In the genomic region with DNA sequence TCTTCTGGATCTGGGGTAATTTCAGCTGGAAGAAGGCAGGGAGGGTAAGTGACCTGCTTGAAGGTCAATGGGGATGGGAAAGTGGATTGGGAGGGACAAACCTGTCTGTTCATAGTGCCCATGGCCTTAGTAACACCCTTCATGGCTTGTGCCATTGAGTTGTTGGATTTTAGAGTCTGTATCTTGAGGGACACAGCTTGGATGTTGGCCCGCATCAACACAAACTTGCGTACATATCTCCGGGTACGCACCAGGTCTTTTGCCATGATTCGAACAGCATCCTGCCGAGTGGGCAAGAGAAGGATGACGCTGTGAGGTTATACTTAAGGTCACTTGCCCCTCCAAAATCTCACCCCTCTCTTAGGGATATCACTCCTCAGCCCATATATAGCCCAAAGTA, we compare ENCODE assay signal across 22 mouse cellular contexts. TPM values are rescaled to one million over a fixed set of nuclear protein-coding genes. Genes with fewer than 3 reads are reported as not detected.
A peak's percentile ranks its signal among the peaks of the same experiment; 100 is the strongest.
DNase-seq lines count a peak whose midpoint lies in the region; ATAC-seq and TF ChIP-seq lines count a peak whose summit lies in the region.
"Had no signal": no experiment of that assay in that cellular context is flagged by ENCODE, and none has a peak within 500 bp of the region (broad histone marks: within the 10 kb centered on the region; RNA-seq: fewer than 3 reads in every experiment).

No protein-coding gene starts in this region.

- peaks cover 39% of the 10 kb centered on the region for H3K4me1 ChIP-seq in forebrain, embryonic 13.5 days
- H3K4me1 ChIP-seq in forebrain, embryonic 14.5 days (ENCODE audit: control insufficient read depth, insufficient read depth, low read length), result peaks cover 18% of the 10 kb centered on the region
- H3K4me1 ChIP-seq in liver, embryonic 12.5 days, result peaks cover 42% of the 10 kb centered on the region
- peaks cover 31% of the 10 kb centered on the region for H3K4me1 ChIP-seq in liver, postnatal 0 days (ENCODE audit: insufficient read depth)
- H3K4me1 ChIP-seq in MEL (ENCODE audit: control insufficient read depth in 1 of 2, insufficient read depth in 2 of 2, low read length in 2 of 2), result peaks cover 0 to 19% of the 10 kb centered on the region in 2 experiments; a peak in 1 of 4 replicates

- no peak for ATAC-seq in forebrain, embryonic 13.5 days
- ATAC-seq in forebrain, embryonic 14.5 days, result no peak
- ATAC-seq in liver, embryonic 12.5 days, result no peak
- ATAC-seq in liver, postnatal 0 days, result no peak
- ATAC-seq in granulocyte monocyte progenitor cell, adult 5-6 weeks (replicated peaks; ENCODE audit: poor library complexity, severe bottlenecking), result no peak
- ATAC-seq: CD4-positive, CD25-positive, alpha-beta regulatory T cell, adult 4 months; forebrain, postnatal 0 days; Patski had no signal

- H3ac ChIP-seq in myocyte (ENCODE audit: control insufficient read depth, insufficient read length), result no peak overlapping the region

- no peak for TF ChIP-seq EP300 in liver, postnatal 0 days (IDR thresholded peaks at IDR 0.05; ENCODE audit: low read depth)
- TF ChIP-seq EP300 in MEL (IDR thresholded peaks at IDR 0.05; ENCODE audit: low read depth in 1 of 2, low read length in 2 of 2), result no peak

- H3K4me2 ChIP-seq in forebrain, embryonic 13.5 days, result no peak overlapping the region
- no peak overlapping the region for H3K4me2 ChIP-seq in forebrain, embryonic 14.5 days (ENCODE audit: low read length)
- H3K4me2 ChIP-seq in liver, embryonic 12.5 days, result peak overlapping the region; percentile 81; the same call in 1 of the 2 replicates
- H3K4me2 ChIP-seq in liver, postnatal 0 days (ENCODE audit: low read depth, low read length), result no peak overlapping the region
- no peak overlapping the region for H3K4me2 ChIP-seq in myocyte (ENCODE audit: low read depth)
- H3K4me2 ChIP-seq: embryonic facial prominence, embryonic 12.5 days had no signal

- H3K4me3 ChIP-seq in forebrain, embryonic 13.5 days, result no peak overlapping the region
- no peak overlapping the region for H3K4me3 ChIP-seq in forebrain, embryonic 14.5 days (ENCODE audit: low read depth, low read length)
- H3K4me3 ChIP-seq in liver, embryonic 12.5 days, result no peak overlapping the region
- no peak overlapping the region for H3K4me3 ChIP-seq in liver, postnatal 0 days (ENCODE audit: low read depth, low read length)
- H3K4me3 ChIP-seq in MEL (ENCODE audit: control insufficient read depth in 1 of 2, insufficient read depth in 1 of 2, low read depth in 2 of 2, low read length in 2 of 2) (no peak overlapping the region), myocyte (no peak overlapping the region)
- H3K4me3 ChIP-seq: embryonic facial prominence, embryonic 12.5 days had no signal

- H3K27ac ChIP-seq in forebrain, embryonic 13.5 days, result no peak overlapping the region
- H3K27ac ChIP-seq in forebrain, embryonic 14.5 days (ENCODE audit: low read depth, low read length), result no peak overlapping the region
- no peak overlapping the region for H3K27ac ChIP-seq in liver, embryonic 12.5 days
- no peak overlapping the region for H3K27ac ChIP-seq in liver, postnatal 0 days (ENCODE audit: low read depth)
- H3K27ac ChIP-seq in MEL (ENCODE audit: control insufficient read depth, low read depth, low read length), result no peak overlapping the region

- no peaks in the 10 kb centered on the region for H3K27me3 ChIP-seq in forebrain, embryonic 13.5 days
- H3K27me3 ChIP-seq in forebrain, embryonic 14.5 days (replicated peaks; ENCODE audit: control insufficient read depth, insufficient read depth, low read length), result no peaks in the 10 kb centered on the region
- no peaks in the 10 kb centered on the region for H3K27me3 ChIP-seq in liver, embryonic 12.5 days (replicated peaks)
- H3K27me3 ChIP-seq in liver, postnatal 0 days (ENCODE audit: insufficient read depth, low read length), result no peaks in the 10 kb centered on the region
- H3K27me3 ChIP-seq in MEL (ENCODE audit: control insufficient read depth in 1 of 2, insufficient read depth in 2 of 2, low read length in 2 of 2) (no peaks in the 10 kb centered on the region), myocyte (ENCODE audit: control insufficient read depth, insufficient read depth, insufficient read length) (no peaks in the 10 kb centered on the region)
- H3K27me3 ChIP-seq: embryonic facial prominence, embryonic 12.5 days; Patski had no signal

- DNase-seq in forebrain, embryonic 14.5 days (ENCODE audit: low spot score), result no peak
- DNase-seq in liver, postnatal 0 days, result no peak
- DNase-seq in MEL (ENCODE audit: low read depth, low spot score), result peak; percentile 34
- DNase-seq: cerebellum, adult 11-12 months; forebrain, postnatal 0 days; gastrocnemius, postnatal 25 days; heart, postnatal 36 days; kidney, adult 2 months; layer of hippocampus, adult 9-11 months; left cerebral cortex, postnatal 4 days; lung, embryonic 14.5 days; midbrain, embryonic 14.5 days; retina, postnatal 1 day; right cerebral cortex, postnatal 25 days; spleen, adult 18-20 months had no signal

- H3K9ac ChIP-seq in forebrain, embryonic 13.5 days, result peak overlapping the region; percentile 12; the same call in 1 of the 2 replicates
- H3K9ac ChIP-seq in forebrain, embryonic 14.5 days (ENCODE audit: low read length), result no peak overlapping the region
- H3K9ac ChIP-seq in liver, embryonic 12.5 days, result no peak overlapping the region
- H3K9ac ChIP-seq in liver, postnatal 0 days (replicated peaks), result no peak overlapping the region
- H3K9ac ChIP-seq in MEL (ENCODE audit: control insufficient read depth, low read depth, low read length, poor library complexity, severe bottlenecking), result no peak overlapping the region
- H3K9ac ChIP-seq: embryonic facial prominence, embryonic 12.5 days; forebrain, postnatal 0 days; lung, embryonic 14.5 days had no signal

- TF ChIP-seq POLR2A in MEL (IDR thresholded peaks at IDR 0.05; ENCODE audit: control insufficient read depth in 1 of 2, insufficient read depth in 1 of 2, low read depth in 1 of 2, low read length in 2 of 2, poor library complexity in 1 of 2) (no peak), myocyte (IDR thresholded peaks at IDR 0.05; ENCODE audit: insufficient read length, low read depth) (no peak)

- WGBS in forebrain, embryonic 13.5 days, result 96% methylated on average over 7 of the region's 7 CpGs
- WGBS in forebrain, embryonic 14.5 days, result 92% methylated on average over 7 of the region's 7 CpGs
- 93% methylated on average over 7 of the region's 7 CpGs for WGBS in liver, embryonic 12.5 days (ENCODE audit: insufficient replicate concordance)
- 93% methylated on average over 7 of the region's 7 CpGs for WGBS in liver, postnatal 0 days (ENCODE audit: insufficient replicate concordance)

- peaks cover 24% of the 10 kb centered on the region for H3K79me2 ChIP-seq in MEL (ENCODE audit: control insufficient read depth, insufficient read depth, low read length, poor library complexity)
- peaks cover 25% of the 10 kb centered on the region for H3K79me2 ChIP-seq in myocyte (ENCODE audit: control insufficient read depth, insufficient read depth)

- TF ChIP-seq RAD21 in MEL (IDR thresholded peaks at IDR 0.05; ENCODE audit: low read depth, low read length), result no peak

- H3K9me3 ChIP-seq in forebrain, embryonic 13.5 days (replicated peaks), result no peaks in the 10 kb centered on the region
- H3K9me3 ChIP-seq in forebrain, embryonic 14.5 days (replicated peaks; ENCODE audit: control insufficient read depth, low read length), result no peaks in the 10 kb centered on the region
- no peaks in the 10 kb centered on the region for H3K9me3 ChIP-seq in liver, embryonic 12.5 days (replicated peaks)
- no peaks in the 10 kb centered on the region for H3K9me3 ChIP-seq in liver, postnatal 0 days (ENCODE audit: low read length)
- no peaks in the 10 kb centered on the region for H3K9me3 ChIP-seq in MEL (replicated peaks; ENCODE audit: insufficient read depth, low read length)
- H3K9me3 ChIP-seq: embryonic facial prominence, embryonic 12.5 days had no signal

- peaks cover 79% of the 10 kb centered on the region for H3K36me3 ChIP-seq in forebrain, embryonic 13.5 days (ENCODE audit: poor library complexity, severe bottlenecking)
- peaks cover 78% of the 10 kb centered on the region for H3K36me3 ChIP-seq in forebrain, embryonic 14.5 days (ENCODE audit: control insufficient read depth, insufficient read depth, low read length)
- H3K36me3 ChIP-seq in liver, embryonic 12.5 days, result peaks cover 83% of the 10 kb centered on the region
- H3K36me3 ChIP-seq in liver, postnatal 0 days (replicated peaks; ENCODE audit: insufficient read depth, low read length), result peaks cover 72% of the 10 kb centered on the region
- peaks cover 7 to 13% of the 10 kb centered on the region in 2 experiments for H3K36me3 ChIP-seq in MEL (ENCODE audit: control insufficient read depth in 1 of 2, insufficient read depth in 2 of 2, low read length in 2 of 2)
- peaks cover 56% of the 10 kb centered on the region for H3K36me3 ChIP-seq in myocyte (ENCODE audit: control insufficient read depth, insufficient read depth)

- TF ChIP-seq CTCF in liver, postnatal 0 days (IDR thresholded peaks at IDR 0.05; ENCODE audit: low read depth), result no peak
- TF ChIP-seq CTCF in MEL (IDR thresholded peaks at IDR 0.05 in 2 of 3, conservative IDR thresholded peaks at IDR 0.05 in 1 of 3; ENCODE audit: control insufficient read depth in 1 of 3, insufficient read depth in 1 of 3, low read depth in 2 of 3, low read length in 3 of 3, poor library complexity in 1 of 3, severe bottlenecking in 1 of 3), result no peak

RNA-seq across cellular contexts. Expression of gene Chmp2a, which starts 2.1 kb away (rescaled TPM):
- polyA plus RNA-seq in forebrain, embryonic 13.5 days (2015; fragmentation: Nextera tagmentation; extraction: Ambion mirVana), result 164 and 168 TPM in 2 replicates
- 189 and 215 TPM in 2 replicates for polyA plus RNA-seq in forebrain, embryonic 14.5 days (2014; fragmentation: Nextera tagmentation; extraction: Ambion mirVana)
- 133 and 134 TPM in 2 replicates for polyA plus RNA-seq in liver, embryonic 12.5 days (2016; fragmentation: Nextera tagmentation; extraction: Ambion mirVana)
- polyA plus RNA-seq in liver, postnatal 0 days (2015; fragmentation: Nextera tagmentation; extraction: Ambion mirVana), result 132 TPM in 2 replicates
- total RNA-seq in MEL (2012; rRNA removed), result 94.9 and 100 TPM in 2 replicates
- 100 to 1,000 TPM in 1 of 2 experiments, not detected in 1; 180 TPM for polyA plus RNA-seq in MEL (2012; ENCODE audit: insufficient read depth in 1 of 2, insufficient read length in 2 of 2, low read depth in 1 of 2, low replicate concordance in 2 of 2, missing spikeins in 1 of 2)
- 189 TPM for polyA plus RNA-seq in myocyte (2012; fragmentation: generic; extraction: Trizol)
- total RNA-seq in granulocyte monocyte progenitor cell, adult 5-6 weeks (2014; fragmentation: Nextera tagmentation), result 117 and 163 TPM in 2 replicates
- total RNA-seq in granulocyte monocyte progenitor cell, adult 5-6 weeks (2017), result 162 and 196 TPM in 2 replicates

RNA-seq across cellular contexts. Expression of gene Ube2m, which starts 5.5 kb away (rescaled TPM):
- polyA plus RNA-seq in forebrain, embryonic 13.5 days (2015; fragmentation: Nextera tagmentation; extraction: Ambion mirVana), result 44.0 and 53.7 TPM in 2 replicates
- 73.4 and 77.9 TPM in 2 replicates for polyA plus RNA-seq in forebrain, embryonic 14.5 days (2014; fragmentation: Nextera tagmentation; extraction: Ambion mirVana)
- 145 and 148 TPM in 2 replicates for polyA plus RNA-seq in liver, embryonic 12.5 days (2016; fragmentation: Nextera tagmentation; extraction: Ambion mirVana)
- polyA plus RNA-seq in liver, postnatal 0 days (2015; fragmentation: Nextera tagmentation; extraction: Ambion mirVana), result 53.8 and 59.8 TPM in 2 replicates
- total RNA-seq in MEL (2012; rRNA removed), result 134 and 148 TPM in 2 replicates
- polyA plus RNA-seq in MEL (2012; ENCODE audit: insufficient read depth in 1 of 2, insufficient read length in 2 of 2, low read depth in 1 of 2, low replicate concordance in 2 of 2, missing spikeins in 1 of 2) (100 to 1,000 TPM in 1 of 2 experiments, not detected in 1; 336 TPM), myocyte (2012; fragmentation: generic; extraction: Trizol) (227 TPM)
- total RNA-seq in granulocyte monocyte progenitor cell, adult 5-6 weeks (2014; fragmentation: Nextera tagmentation), result 196 and 197 TPM in 2 replicates
- 126 and 132 TPM in 2 replicates for total RNA-seq in granulocyte monocyte progenitor cell, adult 5-6 weeks (2017)

RNA-seq across cellular contexts. Expression of gene Mzf1, which starts 22.0 kb away (rescaled TPM):
- polyA plus RNA-seq in forebrain, embryonic 13.5 days (2015; fragmentation: Nextera tagmentation; extraction: Ambion mirVana), result 5.1 and 6.0 TPM in 2 replicates
- 4.0 and 6.3 TPM in 2 replicates for polyA plus RNA-seq in forebrain, embryonic 14.5 days (2014; fragmentation: Nextera tagmentation; extraction: Ambion mirVana)
- 0.77 and 1.4 TPM in 2 replicates for polyA plus RNA-seq in liver, embryonic 12.5 days (2016; fragmentation: Nextera tagmentation; extraction: Ambion mirVana)
- 0.26 and 0.29 TPM in 2 replicates for polyA plus RNA-seq in liver, postnatal 0 days (2015; fragmentation: Nextera tagmentation; extraction: Ambion mirVana)
- total RNA-seq in MEL (2012; rRNA removed), result 0.77 and 0.85 TPM in 2 replicates
- polyA plus RNA-seq in MEL (2012; ENCODE audit: insufficient read depth in 1 of 2, insufficient read length in 2 of 2, low read depth in 1 of 2, low replicate concordance in 2 of 2, missing spikeins in 1 of 2), result 1 to 10 TPM in 1 of 2 experiments, not detected in 1; 2.4 TPM
- polyA plus RNA-seq in myocyte (2012; fragmentation: generic; extraction: Trizol), result 0.37 TPM
- total RNA-seq in granulocyte monocyte progenitor cell, adult 5-6 weeks (2014; fragmentation: Nextera tagmentation), result 0.43 TPM in 1 of 2 replicates, not detected in the other
- total RNA-seq in granulocyte monocyte progenitor cell, adult 5-6 weeks (2017), result 0.30 and 0.57 TPM in 2 replicates

RNA-seq across cellular contexts. Expression of gene Zbtb45, which starts 22.7 kb away (rescaled TPM):
- 32.8 and 37.1 TPM in 2 replicates for polyA plus RNA-seq in forebrain, embryonic 13.5 days (2015; fragmentation: Nextera tagmentation; extraction: Ambion mirVana)
- 34.7 and 41.1 TPM in 2 replicates for polyA plus RNA-seq in forebrain, embryonic 14.5 days (2014; fragmentation: Nextera tagmentation; extraction: Ambion mirVana)
- polyA plus RNA-seq in liver, embryonic 12.5 days (2016; fragmentation: Nextera tagmentation; extraction: Ambion mirVana), result 16.2 and 20.0 TPM in 2 replicates
- 5.6 and 7.2 TPM in 2 replicates for polyA plus RNA-seq in liver, postnatal 0 days (2015; fragmentation: Nextera tagmentation; extraction: Ambion mirVana)
- 15.8 and 16.8 TPM in 2 replicates for total RNA-seq in MEL (2012; rRNA removed)
- polyA plus RNA-seq in MEL (2012; ENCODE audit: insufficient read depth in 1 of 2, insufficient read length in 2 of 2, low read depth in 1 of 2, low replicate concordance in 2 of 2, missing spikeins in 1 of 2), result 10 to 100 TPM in 1 of 2 experiments, not detected in 1; 36.3 TPM
- 8.2 TPM for polyA plus RNA-seq in myocyte (2012; fragmentation: generic; extraction: Trizol)
- total RNA-seq in granulocyte monocyte progenitor cell, adult 5-6 weeks (2014; fragmentation: Nextera tagmentation), result 8.5 and 19.8 TPM in 2 replicates
- 4.9 and 11.9 TPM in 2 replicates for total RNA-seq in granulocyte monocyte progenitor cell, adult 5-6 weeks (2017)

RNA-seq across cellular contexts. Expression of gene Trim28, which starts 33.6 kb away (rescaled TPM):
- polyA plus RNA-seq in forebrain, embryonic 13.5 days (2015; fragmentation: Nextera tagmentation; extraction: Ambion mirVana), result 270 and 289 TPM in 2 replicates
- 266 and 317 TPM in 2 replicates for polyA plus RNA-seq in forebrain, embryonic 14.5 days (2014; fragmentation: Nextera tagmentation; extraction: Ambion mirVana)
- polyA plus RNA-seq in liver, embryonic 12.5 days (2016; fragmentation: Nextera tagmentation; extraction: Ambion mirVana), result 201 and 203 TPM in 2 replicates
- 56.0 and 59.1 TPM in 2 replicates for polyA plus RNA-seq in liver, postnatal 0 days (2015; fragmentation: Nextera tagmentation; extraction: Ambion mirVana)
- 605 and 702 TPM in 2 replicates for total RNA-seq in MEL (2012; rRNA removed)
- polyA plus RNA-seq in MEL (2012; ENCODE audit: insufficient read depth in 1 of 2, insufficient read length in 2 of 2, low read depth in 1 of 2, low replicate concordance in 2 of 2, missing spikeins in 1 of 2) (1,000 to 10,000 TPM in 1 of 2 experiments, 100 to 1,000 TPM in 1; 104 to 1,160 TPM), myocyte (2012; fragmentation: generic; extraction: Trizol) (252 TPM)
- total RNA-seq in granulocyte monocyte progenitor cell, adult 5-6 weeks (2014; fragmentation: Nextera tagmentation), result 599 and 728 TPM in 2 replicates
- total RNA-seq in granulocyte monocyte progenitor cell, adult 5-6 weeks (2017), result 489 and 493 TPM in 2 replicates
